Mouse (Mus musculus) mouse embryonic stem cell (cell line): Measurements from ENCODE around the gene Slco4a1.

ENCODE experiments used
- in situ Hi-C, 2 experiments: fragments of 300-500 bp; cut with MboI; formaldehyde crosslinking; loops; 1 replicate in 1 of 2; 3 replicates in 1 of 2; pipeline ENCODE4 v1.14.3; 2019 to 2020; ENCODE audit warnings: low sequenced_read_pairs in 2 of 2, low pct_unique_long_range_greater_than_20kb in 1 of 2, mixed read lengths in 1 of 2; ENCODE audit not compliant: unreplicated experiment in 1 of 2

Gene Slco4a1

DNA sequence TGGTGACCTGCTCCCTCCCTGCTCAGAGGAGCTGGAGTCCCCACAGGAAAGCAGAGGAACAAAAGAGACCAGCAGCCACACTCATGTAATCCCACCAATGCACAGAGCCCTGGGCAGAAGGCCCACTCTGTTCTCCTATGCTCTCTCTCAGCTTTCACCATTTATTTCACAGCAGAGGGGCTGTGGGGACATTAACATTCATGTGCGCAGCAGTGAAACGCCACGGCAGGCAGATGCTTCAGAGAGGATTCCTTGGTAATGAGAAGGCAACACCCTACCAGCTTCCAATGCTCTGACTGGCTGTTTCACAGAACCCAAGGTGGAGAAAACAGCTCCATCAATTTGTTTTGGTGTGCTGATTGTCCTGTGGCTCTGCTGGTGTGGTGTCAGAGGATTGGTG, 29.3 kb downstream of the Slco4a1 start:
- in situ Hi-C loops = loop anchor here in 1 of 2 experiments (10.0 kb wide), 1 partner anchor 69 kb away; no protein-coding TSS in a partner anchor

DNA sequence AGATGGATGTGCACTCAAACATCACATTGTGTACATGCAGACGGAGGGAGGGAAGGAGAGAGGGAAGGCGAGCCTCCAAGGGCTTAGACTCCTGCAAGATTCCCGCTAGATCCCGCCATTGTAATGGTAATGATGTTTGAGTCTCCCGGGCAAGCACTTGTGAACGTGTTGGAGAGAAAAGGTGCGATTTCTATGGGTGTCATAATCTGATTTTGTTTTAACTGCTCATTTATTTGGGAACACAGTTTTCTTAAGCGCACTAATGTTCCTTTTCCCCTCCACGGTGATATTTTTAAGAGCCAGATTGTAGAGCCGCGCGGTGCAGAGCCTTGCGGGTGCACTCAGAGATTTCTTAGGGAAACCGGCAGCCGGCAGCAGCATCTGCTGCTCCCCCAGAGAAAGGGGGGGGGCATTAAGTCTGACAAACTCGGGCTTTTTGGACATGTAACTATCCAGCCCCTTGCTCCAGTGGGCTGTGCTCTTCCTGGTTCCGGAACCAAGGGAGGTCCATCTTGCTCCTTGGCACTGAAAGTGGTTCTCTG, 32.2 kb downstream of the Slco4a1 start:
- in situ Hi-C loops = loop anchor here in 1 of 2 experiments (10.0 kb wide), 1 partner anchor 67 kb away; no protein-coding TSS in a partner anchor

DNA sequence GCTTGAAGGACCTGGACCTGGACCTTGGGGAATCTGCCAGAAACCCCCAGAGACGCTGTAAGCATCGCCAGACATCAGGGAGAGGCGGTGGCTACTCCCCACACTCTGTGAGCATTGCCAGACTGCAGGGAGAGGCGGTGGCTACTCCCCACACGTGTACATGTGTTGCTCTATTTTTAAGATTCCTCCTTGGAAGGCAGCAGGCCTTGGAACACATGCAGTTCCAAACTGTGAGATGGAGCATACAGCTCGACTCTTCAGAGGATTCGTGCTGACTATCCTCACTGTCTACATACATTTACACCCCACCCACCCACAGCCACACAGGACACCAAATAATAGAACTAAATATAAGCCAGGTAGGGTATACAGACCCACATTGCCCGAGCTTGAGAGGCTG, 39.9 kb downstream of the Slco4a1 start:
- in situ Hi-C loops = no loop called here

DNA sequence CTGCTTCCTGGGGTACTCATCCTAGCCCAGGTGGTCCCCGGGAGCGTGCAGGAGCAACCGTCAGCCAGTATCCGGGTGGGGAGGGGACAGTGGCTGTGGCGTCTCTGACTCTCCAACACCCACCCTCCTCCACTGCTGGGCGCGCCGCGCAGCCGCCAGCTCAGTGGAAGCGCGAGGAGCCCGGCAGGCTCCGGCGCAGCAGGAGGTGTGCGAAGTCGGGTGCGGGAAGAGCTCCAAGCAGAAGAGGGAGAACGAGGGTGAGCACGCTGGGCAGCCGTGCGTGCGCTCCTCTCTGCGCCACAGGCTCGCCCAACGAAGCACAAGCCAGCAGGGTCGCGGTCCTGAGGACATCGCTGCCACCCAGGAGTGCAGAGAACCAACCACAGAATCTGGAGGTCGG, 43.7 kb downstream of the Slco4a1 start, which contains the start of gene Ntsr1:
TSS of gene Ntsr1 (plus strand) at position 236 of the 400 bp plus-strand sequence.
- in situ Hi-C loops = no loop called here

DNA sequence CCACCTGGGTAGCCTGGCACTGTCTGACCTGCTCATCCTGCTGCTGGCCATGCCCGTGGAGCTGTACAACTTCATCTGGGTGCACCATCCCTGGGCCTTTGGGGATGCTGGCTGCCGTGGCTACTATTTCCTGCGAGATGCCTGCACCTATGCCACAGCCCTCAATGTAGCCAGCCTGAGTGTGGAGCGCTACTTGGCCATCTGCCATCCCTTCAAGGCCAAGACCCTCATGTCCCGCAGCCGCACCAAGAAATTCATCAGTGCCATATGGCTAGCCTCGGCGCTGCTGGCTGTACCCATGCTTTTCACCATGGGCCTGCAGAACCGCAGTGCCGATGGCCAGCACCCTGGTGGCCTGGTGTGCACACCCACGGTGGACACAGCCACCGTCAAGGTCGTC, 44.7 kb downstream of the Slco4a1 start:
- in situ Hi-C loops = no loop called here

DNA sequence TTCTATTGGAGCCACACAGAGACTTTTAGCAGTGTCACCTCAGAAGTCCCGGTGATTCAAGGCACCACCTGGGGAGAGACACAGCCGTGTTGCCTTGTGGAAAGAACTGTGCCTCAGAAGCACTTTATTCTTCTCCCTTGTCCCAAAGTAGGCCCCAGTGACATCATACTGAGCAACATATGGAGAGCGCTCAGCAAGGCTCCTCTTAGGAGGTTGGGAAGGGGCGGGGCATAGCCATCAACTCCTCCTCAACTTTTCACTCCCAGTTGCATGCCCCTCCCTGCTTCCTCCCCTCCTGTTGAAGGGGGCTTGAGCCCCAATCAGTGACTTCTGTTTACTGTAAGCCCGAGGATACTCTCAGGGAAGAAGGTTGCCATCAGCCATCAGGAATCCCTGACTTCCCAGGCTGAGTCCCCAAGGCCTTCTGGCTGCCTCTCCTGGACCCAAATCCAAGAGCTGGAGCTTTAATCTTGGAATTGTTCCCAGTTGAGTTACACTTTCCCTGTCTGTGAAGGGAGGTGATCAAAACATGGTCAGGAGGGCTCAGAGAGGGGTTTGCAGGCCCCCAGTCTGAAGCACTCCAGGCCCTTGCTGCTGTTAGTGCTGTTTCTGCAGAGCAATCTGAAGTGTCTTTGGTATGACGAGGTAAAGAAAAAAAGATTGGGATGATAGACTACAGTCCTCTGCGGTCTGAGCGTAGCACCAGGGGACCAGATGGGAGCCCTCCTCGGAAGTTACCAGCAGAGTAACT, 45.3 kb downstream of the Slco4a1 start:
- in situ Hi-C loops = no loop called here

DNA sequence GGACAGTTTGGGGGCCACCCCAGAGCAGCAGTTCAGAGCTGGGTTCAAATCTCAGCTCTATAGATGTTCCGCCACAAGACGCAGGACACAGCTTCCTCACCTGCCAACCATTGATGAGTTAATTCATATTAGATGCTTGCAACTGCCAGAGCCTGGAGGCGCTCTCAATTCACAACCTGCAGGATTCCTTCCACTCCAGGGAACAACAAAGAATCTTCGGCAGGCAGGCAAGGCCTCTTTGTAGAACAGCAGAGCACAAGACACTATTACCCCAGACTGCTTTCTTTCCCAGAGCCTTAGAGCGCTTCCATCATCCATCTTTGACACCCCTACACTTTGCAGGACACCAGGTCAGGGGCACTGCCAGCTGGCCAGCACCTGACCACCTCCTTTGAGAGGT, 50.2 kb downstream of the Slco4a1 start:
- in situ Hi-C loops = no loop called here

DNA sequence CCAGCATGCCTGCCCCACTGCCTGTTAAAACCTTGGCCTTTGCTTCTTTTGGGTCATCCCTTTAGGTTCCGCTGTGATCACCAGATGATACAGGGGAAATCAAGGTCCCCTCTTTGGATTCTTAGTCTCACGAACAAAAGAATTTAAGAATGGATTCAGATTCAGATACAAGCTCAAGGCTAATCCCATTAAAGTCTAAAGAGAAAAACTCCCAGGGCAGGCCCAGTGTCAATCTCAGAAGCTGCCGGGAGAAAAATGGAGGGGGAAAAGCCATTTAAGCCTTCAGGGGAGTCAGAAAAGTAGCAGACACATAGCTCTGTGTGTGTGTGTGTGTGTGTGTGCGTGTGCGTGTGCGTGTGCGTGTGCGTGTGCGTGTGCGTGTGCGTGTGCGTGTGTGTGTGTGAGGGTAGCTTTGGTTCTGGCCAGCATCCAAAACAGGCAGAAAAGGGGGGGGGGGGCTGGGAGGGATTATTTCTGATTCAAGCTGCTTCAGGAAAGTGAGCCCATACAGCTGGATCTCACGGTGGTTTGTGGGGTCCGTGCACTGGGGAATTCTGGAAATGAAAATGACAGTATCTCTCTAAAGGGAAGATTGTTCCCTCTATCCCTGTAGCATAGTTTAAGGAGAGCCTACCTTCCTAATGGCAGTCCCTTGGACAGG, 52.5 kb downstream of the Slco4a1 start:
- in situ Hi-C loops = no loop called here

DNA sequence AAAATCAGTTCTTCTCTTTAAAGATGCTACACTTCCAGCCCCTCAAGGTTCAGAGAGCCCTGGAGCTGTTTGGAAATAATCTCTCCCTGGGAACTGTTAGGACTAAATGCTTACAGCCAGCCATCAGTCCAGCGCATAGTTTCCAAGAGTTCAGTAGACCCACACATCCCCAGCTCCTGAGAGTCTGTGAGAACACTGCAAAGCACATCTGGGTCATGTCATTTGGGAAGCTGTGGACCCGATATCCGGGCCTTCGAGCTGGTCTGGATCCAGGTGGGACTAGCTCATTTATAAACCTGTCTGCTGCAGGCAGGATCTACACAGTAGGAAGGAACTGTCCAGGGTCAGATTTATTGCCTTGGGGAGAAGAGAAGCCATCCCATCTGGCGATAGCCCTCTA, 54.8 kb downstream of the Slco4a1 start:
- in situ Hi-C loops = no loop called here

DNA sequence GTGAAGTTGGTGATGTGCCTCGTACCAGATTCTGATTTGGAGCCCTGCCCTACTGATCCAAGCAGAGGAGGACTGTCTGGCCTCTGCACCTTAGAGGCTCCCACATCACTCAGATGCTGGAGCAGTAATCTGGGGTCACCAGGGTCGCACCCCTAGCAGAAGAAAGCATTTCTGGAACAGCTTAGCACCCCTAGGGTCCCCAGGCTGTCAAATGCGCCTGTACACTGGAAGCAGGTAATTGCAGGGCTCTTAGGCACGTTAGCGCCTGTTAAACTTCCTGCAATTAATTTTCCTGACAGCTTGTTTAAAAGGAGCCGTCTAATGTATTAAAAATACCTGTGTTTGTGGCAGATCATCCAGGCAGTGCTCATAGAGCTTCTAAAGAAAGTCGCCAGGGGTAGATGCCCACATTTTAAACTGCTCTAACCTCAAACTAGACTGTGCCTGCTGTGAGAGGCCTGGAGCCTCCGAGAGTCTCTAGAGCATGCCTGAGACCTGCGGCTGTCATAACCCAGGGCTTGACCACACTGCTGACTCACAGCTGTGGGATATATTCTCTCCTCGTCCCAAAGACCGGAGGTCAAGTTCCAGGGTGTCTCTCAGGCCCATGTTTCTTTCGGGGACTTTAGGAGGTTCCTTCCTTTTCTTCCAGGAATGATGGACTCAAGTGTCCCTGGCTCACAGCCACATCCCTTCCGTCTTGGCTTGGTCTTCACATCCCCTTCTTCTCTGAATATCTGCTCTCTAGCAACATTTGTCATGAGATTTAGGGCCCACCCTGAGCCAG, 56.0 kb downstream of the Slco4a1 start:
- in situ Hi-C loops = no loop called here

DNA sequence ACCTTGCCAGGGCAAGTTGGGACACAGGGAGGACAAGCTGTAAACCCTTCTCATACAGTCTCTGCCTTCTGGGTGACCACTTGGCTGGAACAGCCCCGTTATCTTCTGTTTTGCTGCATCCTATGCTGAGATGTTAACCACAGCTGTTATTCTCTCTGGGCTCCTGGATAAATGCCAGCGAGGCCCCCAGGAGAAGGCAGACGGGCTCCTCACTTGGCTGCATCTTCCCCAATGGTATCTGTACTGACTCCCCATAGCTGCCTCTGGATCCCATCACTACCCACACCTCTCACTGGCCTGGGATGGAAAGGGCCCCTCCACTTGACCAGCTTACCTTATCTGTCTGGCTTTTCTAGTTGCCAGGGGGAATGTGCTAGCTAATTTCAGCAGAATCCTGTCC, 57.0 kb downstream of the Slco4a1 start:
- in situ Hi-C loops = no loop called here

DNA sequence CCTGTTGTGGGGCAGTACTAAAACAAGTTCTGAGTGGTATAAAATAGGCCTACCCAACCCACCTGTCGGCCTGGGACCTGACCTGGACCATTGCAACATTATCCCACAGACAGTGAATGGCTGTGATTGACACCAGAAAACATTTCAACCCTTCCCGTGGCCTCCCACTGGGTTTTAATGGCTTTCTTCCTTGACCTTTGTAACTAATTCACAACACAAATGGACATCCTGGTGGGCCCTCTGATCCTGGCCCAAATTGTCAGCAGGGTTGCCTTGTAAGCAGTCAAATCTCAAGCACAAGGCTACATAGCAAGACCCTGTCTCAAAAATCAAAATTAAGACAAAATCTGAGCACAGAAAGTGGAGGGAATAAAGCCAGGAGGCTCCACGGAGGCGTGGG, 57.8 kb downstream of the Slco4a1 start:
- in situ Hi-C loops = no loop called here

DNA sequence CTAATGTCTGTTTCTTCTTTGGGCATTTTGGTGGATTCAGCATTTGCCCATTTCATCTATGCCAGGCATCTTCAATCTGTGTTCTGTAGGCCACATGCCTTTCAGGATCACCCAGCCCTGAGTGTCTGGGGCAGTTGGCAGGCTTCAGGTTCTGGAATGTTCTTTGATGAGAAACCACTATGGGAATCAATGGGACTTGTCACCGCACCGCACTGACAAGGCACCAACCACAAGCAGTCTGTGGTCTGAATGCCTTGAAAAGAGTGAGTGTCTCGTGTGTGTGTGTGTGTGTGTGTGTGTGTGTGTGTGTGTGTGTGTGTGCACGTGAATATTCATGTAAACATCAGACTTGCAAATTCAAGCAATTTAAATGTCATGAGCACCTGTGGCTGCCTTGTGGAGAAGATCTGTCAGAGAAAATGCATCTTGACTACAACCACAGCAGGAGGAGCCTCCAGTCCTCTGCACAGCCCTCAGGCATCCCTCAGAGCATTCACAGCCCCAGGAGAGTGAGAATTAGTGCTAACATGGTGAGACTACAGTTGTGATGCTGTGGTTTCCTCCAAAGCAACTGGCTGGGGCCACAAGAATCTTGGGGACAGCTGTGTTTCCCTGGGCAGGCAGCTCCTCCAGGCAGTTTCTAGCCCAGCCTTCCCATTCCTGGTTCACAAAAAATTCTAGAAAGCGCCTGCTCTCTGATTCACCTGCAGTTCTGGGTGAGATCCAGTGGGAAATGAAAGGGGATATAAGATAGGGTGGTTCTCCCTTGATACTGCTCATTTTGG, 65.6 kb downstream of the Slco4a1 start:
- in situ Hi-C loops = no loop called here

DNA sequence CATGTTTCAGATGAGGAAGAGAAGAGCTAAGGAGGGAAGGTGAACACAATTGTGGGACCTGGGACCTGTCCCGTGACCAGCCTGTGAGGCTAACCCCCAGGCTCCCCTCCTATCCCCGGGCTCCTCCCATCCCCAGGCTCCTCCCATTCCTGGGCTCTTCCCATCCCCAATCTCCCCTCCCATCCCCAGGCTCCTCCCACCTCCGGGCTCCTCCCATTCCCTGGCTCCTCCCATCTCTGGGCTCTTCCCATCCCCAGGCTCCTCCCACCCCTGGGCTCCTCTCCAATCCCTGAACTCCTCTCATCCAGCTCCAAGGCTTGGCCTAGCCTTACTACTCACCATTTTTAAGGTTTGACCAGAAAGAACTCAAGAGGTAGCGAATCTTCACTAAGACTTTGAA, 66.8 kb downstream of the Slco4a1 start:
- in situ Hi-C loops = no loop called here
